Mouse (Mus musculus) bone marrow macrophage, adult 2 months (primary cell): Measurements from ENCODE around the gene AY074887. TPM values are rescaled to one million over a fixed set of nuclear protein-coding genes. Genes with fewer than 3 reads are reported as not detected.

Experiments used
- H3K27ac ChIP-seq: 2 replicates; pipeline ENCODE4 v1.5.1; 2012; ENCODE audit warnings: low read depth, low read length; ENCODE audit not compliant: insufficient read depth
- H3K4me1 ChIP-seq: 2 replicates; pipeline ENCODE4 v1.6.1; 2012; ENCODE audit warnings: low read length; ENCODE audit not compliant: control insufficient read depth, insufficient read depth
- H3K4me3 ChIP-seq: 2 replicates; pipeline ENCODE4 v1.5.1; 2012; ENCODE audit warnings: mild to moderate bottlenecking, low read length, moderate library complexity; ENCODE audit not compliant: insufficient read depth
- CTCF ChIP-seq: IDR thresholded peaks from 2 replicates; pipeline ENCODE4 v1.5.1; 2012; ENCODE audit warnings: low read depth, mild to moderate bottlenecking, low read length, moderate library complexity
- POLR2A ChIP-seq: IDR thresholded peaks from 2 replicates; pipeline ENCODE4 v1.6.1; 2012; ENCODE audit warnings: mild to moderate bottlenecking, low read depth, low read length, borderline replicate concordance
- polyA plus RNA-seq: library from polyadenylated mRNA; stranded (reverse); fragments of >200 nt; gene quantifications from 2 replicates; pipeline ENCODE4 v1.2.4, GENCODE M21; 2012; ENCODE audit not compliant: missing spikeins, insufficient read depth, insufficient read length

Gene AY074887
- polyA plus RNA-seq = 1.1 and 1.2 TPM in 2 replicates

- peaks cover 31% of the 10 kb centered on the region for H3K4me1 ChIP-seq
- H3K27ac ChIP-seq = peak within 1 kb of the TSS; percentile 67
- TF ChIP-seq CTCF (no peak), POLR2A (no peak)
- peak within 1 kb of the TSS; percentile 80 for H3K4me3 ChIP-seq
Measured at GRCm38 (mm10) chr9:54950575-54951321, at the start of gene AY074887, which contains the start of gene Psma4. AY074887 (minus strand) TSS chr9:54950998. Psma4 (plus strand) TSS chr9:54950790.

- H3K27ac ChIP-seq = no peak overlapping the region
- no peaks in the 10 kb centered on the region for H3K4me1 ChIP-seq
- TF ChIP-seq CTCF = no peak
- TF ChIP-seq POLR2A = no peak
- H3K4me3 ChIP-seq = no peak overlapping the region
Measured at GRCm38 (mm10) chr9:54995645-54996044, 44.8 kb upstream of the AY074887 start.

DNA sequence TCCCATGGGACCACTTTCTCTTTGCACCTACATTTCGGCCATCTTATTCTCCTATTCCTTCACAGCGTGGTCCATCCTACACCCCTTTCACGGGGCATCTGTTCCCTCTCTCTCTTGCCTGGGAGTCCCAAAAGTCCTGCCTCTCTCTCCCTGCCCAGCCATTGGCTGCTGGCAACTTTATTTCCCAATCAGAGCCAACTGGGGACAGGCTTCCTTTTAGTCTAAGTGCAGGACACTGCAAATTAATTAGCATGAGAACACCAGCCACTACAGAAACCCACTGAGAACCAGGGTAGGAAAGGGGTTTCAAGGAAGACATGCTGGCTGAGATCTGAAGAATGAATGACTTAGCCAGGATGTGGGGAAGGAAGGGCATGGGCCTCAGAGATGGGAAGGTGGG is 43.6 kb upstream of the AY074887 start:
- H3K4me1 ChIP-seq = no peaks in the 10 kb centered on the region
- TF ChIP-seq CTCF (no peak), POLR2A (no peak)
- no peak overlapping the region for H3K27ac ChIP-seq
- no peak overlapping the region for H3K4me3 ChIP-seq

- no peak for TF ChIP-seq POLR2A
- no peak for TF ChIP-seq CTCF
- H3K4me1 ChIP-seq = no peaks in the 10 kb centered on the region
- H3K27ac ChIP-seq = no peak overlapping the region
- no peak overlapping the region for H3K4me3 ChIP-seq
Measured at GRCm38 (mm10) chr9:54990362-54990761, 39.6 kb upstream of the AY074887 start.

DNA sequence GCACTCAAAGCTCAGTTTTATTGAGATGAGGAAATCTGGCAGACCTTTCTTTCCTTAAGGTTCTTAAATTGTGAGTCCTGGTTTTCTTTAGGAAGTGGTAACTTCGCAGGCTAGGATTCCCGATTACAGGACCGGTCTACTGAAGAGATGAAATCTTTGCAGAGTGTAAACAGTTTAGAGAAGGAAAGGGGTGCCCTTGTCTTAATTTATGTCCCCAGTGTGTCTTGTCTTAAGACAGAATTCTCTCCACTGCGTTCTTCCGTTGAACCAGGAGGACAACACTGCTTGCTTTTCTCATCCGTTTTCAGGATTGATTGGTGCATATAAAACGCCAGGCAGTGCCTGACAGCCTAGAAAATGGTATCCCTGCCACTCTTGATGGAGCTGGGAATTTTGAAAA is 31.6 kb upstream of the AY074887 start:
- Histone ChIP-seq H3K4me3 (no peak overlapping the region), H3K27ac (no peak overlapping the region), H3K4me1 (no peaks in the 10 kb centered on the region)
- TF ChIP-seq POLR2A (no peak), CTCF (no peak)

DNA sequence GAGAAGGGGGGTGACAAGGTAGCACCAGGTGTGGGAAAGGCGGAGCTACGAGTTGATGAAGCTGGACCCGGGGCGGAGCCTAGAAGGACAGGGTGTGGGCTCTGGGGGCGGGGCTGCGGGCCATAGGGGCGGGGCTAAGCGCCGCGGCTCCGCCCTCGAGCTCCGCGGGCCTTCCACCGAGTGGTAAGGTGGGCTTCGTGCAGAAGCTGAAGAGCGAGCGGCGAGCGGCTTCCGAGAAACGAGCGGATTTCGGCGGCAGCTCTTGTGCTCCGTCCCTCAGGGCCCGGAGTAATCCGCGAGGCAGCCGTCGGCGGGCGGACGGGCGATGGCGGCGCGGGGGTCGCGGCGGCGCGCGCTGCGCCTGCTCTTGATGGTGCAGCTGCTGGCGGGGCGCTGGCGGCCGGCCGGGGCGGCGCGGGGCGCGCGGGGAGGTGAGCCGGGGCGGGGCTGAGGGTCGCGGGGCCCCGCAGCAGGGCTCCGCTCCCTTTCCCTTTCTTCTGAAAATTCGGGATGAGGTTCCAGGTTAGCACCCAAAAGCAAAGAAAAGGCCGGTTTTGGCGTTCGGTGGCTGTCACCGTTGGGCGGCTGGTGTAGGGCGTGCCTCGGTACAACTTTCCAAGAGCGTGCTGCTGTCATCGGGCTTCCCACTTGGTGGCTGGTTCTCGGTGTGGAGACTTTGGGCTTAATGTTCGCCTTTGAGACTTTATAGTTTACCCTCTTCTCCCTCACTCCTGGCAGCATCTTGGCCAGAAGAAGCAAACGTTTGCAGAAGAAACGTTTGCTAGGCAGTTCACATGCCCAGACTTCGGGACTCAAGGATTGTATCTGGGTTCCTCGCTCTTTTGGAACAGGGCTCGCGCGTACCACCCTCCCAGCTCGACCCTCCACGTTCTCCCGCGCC is 30.7 kb upstream of the AY074887 start:
- Histone ChIP-seq H3K4me1 (no peaks in the 10 kb centered on the region), H3K4me3 (peak overlapping the region; percentile 58), H3K27ac (no peak overlapping the region)
- no peak for TF ChIP-seq CTCF
- no peak for TF ChIP-seq POLR2A

GRCm38 (mm10) chr9:54980674-54981073 is 29.9 kb upstream of the AY074887 start, which contains the start of gene Chrna5:
Chrna5 (plus strand) TSS chr9:54980880.
- no peaks in the 10 kb centered on the region for H3K4me1 ChIP-seq
- peak within 1 kb of the TSS; percentile 58 for H3K4me3 ChIP-seq
- TF ChIP-seq CTCF (no peak), POLR2A (no peak)

DNA sequence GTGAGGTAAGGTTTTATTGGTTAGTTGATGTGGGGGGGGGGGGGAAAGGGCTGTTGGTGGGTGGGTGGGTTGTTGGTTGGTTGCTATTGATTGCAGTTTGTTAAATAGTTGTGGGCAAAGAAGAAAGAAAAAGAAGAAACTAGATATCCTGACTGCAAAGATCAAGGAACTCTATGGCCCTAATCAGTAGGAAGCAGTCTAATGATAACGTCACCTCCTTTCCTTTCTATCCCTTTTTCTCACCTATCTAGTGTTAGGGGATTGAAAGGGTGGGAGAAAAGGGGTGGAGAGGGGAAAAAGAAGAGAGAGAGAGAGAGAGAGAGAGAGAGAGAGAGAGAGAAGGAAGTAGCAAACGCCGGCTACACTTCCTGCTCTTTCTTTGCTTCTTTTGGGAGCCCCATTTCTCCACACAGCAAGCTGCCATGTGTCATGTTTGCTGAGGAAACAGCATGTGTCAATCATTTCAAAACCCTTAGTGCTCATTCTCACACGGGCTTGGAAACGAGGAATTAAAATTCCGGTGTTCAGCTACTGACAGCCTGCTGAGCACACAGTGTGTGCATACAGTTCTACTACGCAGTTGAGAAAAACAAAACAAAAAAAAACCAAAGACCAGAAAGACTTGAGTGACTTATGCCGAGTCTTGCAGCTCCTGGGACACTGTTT is 19.3 kb upstream of the AY074887 start:
- H3K4me1 ChIP-seq = peaks cover 3% of the 10 kb centered on the region
- no peak overlapping the region for H3K27ac ChIP-seq
- H3K4me3 ChIP-seq = no peak overlapping the region
- TF ChIP-seq CTCF (no peak), POLR2A (no peak)

More at GRCm38 (mm10) chr9:54980674-54981073, 29.9 kb upstream of the AY074887 start, which contains the start of gene Chrna5:
- no peak within 1 kb of the TSS for H3K27ac ChIP-seq

GRCm38 (mm10) chr9:54963669-54964068 is 12.9 kb upstream of the AY074887 start:
- no peaks in the 10 kb centered on the region for H3K4me1 ChIP-seq
- TF ChIP-seq CTCF (no peak), POLR2A (no peak)
- no peak overlapping the region for H3K27ac ChIP-seq
- no peak overlapping the region for H3K4me3 ChIP-seq
